Mouse (Mus musculus) olfactory bulb, adult 2 months (tissue): Measurements from ENCODE around the gene Arhgef5.

Experiments
- CTCF ChIP-seq: fragments of 200-500 bp; IDR thresholded peaks from 2 replicates; pipeline ENCODE4 v1.5.1; 2012; ENCODE audit warnings: low read depth, mild to moderate bottlenecking, low read length, moderate library complexity; ENCODE audit not compliant: insufficient read depth
- POLR2A ChIP-seq: fragments of 200-500 bp; IDR thresholded peaks from 2 replicates; pipeline ENCODE4 v1.6.1; 2012; ENCODE audit warnings: mild to moderate bottlenecking, low read depth, low read length, moderate library complexity; ENCODE audit not compliant: insufficient read depth

DNA sequence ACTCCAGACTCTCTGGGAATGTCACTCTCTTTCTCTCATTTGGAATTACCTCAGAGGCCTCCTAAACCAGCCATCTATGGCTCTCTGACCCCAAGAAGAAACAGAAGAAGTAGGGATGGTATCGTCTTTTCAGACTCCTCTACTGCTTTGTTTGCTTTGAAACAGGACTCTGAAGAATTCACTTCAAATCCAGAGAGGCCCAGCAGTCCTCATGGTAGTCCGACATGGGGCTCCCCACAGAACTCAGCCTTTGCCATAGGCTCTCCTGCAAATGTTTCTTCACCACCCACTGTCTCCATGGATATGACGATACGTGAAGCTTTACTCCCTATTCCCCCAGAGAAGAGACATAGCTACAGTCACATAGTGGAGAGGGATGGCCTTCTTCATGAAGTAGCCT is 8.7 kb downstream of the Arhgef5 start:
- TF ChIP-seq CTCF = no peak
- TF ChIP-seq POLR2A = no peak
